Mouse (Mus musculus): ENCODE results near the gene Tpk1.

GRCm38 (mm10) chr6:43645674-43646073 is 20.4 kb downstream of the Tpk1 start:
- no peak for TF ChIP-seq POLR2A (IDR thresholded peaks at IDR 0.05; ENCODE audit: extremely low read depth, insufficient read depth, low read length)
- no peak for TF ChIP-seq CTCF (IDR thresholded peaks at IDR 0.05; ENCODE audit: low read depth, low read length)
